In genomic region chr3:123713120-123713519, GRCm38 (mm10) we compare ENCODE assay signal across 22 mouse cellular contexts. TPM values are rescaled to one million over a fixed set of nuclear protein-coding genes. Genes with fewer than 3 reads are reported as not detected.
DNase-seq lines count a peak whose midpoint lies in the region; ATAC-seq and TF ChIP-seq lines count a peak whose summit lies in the region.
"Had no signal": no experiment of that assay in that cellular context is flagged by ENCODE, and none has a peak within 500 bp of the region (broad histone marks: within the 10 kb centered on the region; RNA-seq: fewer than 3 reads in every experiment).

No protein-coding gene starts in this region.

- no peak for TF ChIP-seq CTCF in forebrain, postnatal 0 days (IDR thresholded peaks at IDR 0.05; ENCODE audit: low read depth)
- no peak for TF ChIP-seq CTCF in brain, embryonic 14.5 days (IDR thresholded peaks at IDR 0.05; ENCODE audit: borderline replicate concordance, extremely low read depth, insufficient read depth, insufficient read length)

- TF ChIP-seq POLR2A in brain, embryonic 14.5 days (IDR thresholded peaks at IDR 0.05; ENCODE audit: borderline replicate concordance, extremely low read depth, insufficient read depth, insufficient read length, poor library complexity, severe bottlenecking) = no peak

- H3K9me3 ChIP-seq in forebrain, embryonic 16.5 days (ENCODE audit: control insufficient read depth, low read length) = no peaks in the 10 kb centered on the region
- no peaks in the 10 kb centered on the region for H3K9me3 ChIP-seq in forebrain, embryonic 10.5 days
- H3K9me3 ChIP-seq in forebrain, postnatal 0 days (ENCODE audit: low read length) = no peaks in the 10 kb centered on the region
- H3K9me3 ChIP-seq in forebrain, embryonic 14.5 days (replicated peaks; ENCODE audit: control insufficient read depth, low read length) = no peaks in the 10 kb centered on the region
- H3K9me3 ChIP-seq: G1E had no signal

- H3K4me3 ChIP-seq in forebrain, embryonic 16.5 days (replicated peaks; ENCODE audit: low read length) = no peak overlapping the region
- H3K4me3 ChIP-seq in forebrain, embryonic 10.5 days = no peak overlapping the region
- no peak overlapping the region for H3K4me3 ChIP-seq in forebrain, postnatal 0 days (ENCODE audit: low read depth, low read length)
- no peak overlapping the region for H3K4me3 ChIP-seq in forebrain, embryonic 14.5 days (ENCODE audit: low read depth, low read length)

- no peak overlapping the region for H3K4me2 ChIP-seq in forebrain, embryonic 16.5 days (ENCODE audit: low read length)
- H3K4me2 ChIP-seq in forebrain, postnatal 0 days (ENCODE audit: low read depth) = no peak overlapping the region
- no peak overlapping the region for H3K4me2 ChIP-seq in forebrain, embryonic 14.5 days (ENCODE audit: low read length)

- ATAC-seq in forebrain, embryonic 16.5 days = peak; percentile 68
- ATAC-seq in forebrain, postnatal 0 days = peak; percentile 69
- no peak for ATAC-seq in forebrain, embryonic 14.5 days
- ATAC-seq: activated CD4-positive, CD25-positive, alpha-beta regulatory T cell, adult 4 months; CD4-positive, CD25-positive, alpha-beta regulatory T cell, adult 4 months; Patski had no signal

- DNase-seq in forebrain, embryonic 10.5 days (ENCODE audit: extremely low spot score, low spot score) = no peak
- DNase-seq in forebrain, postnatal 0 days = peak; percentile 50
- DNase-seq in forebrain, embryonic 14.5 days (ENCODE audit: low spot score) = no peak
- peak; percentile 16 for DNase-seq in brain, embryonic 14.5 days (ENCODE audit: low read depth)
- no peak for DNase-seq in spleen, postnatal 4 days (ENCODE audit: low spot score in 2 of 2)
- DNase-seq: adrenal gland, adult 2 months; adrenal gland, adult 8-10 months; adrenal gland, postnatal 10 days; adrenal gland, postnatal 14 days; adrenal gland, postnatal 25 days; adrenal gland, postnatal 36 days; B cell, adult 2 months; cerebellum, adult 11 months; cerebellum, adult 11-12 months; cerebellum, adult 18-20 months; cerebellum, adult 2 months had no signal

- no peaks in the 10 kb centered on the region for H3K36me3 ChIP-seq in forebrain, embryonic 16.5 days (ENCODE audit: control insufficient read depth, insufficient read depth)
- H3K36me3 ChIP-seq in forebrain, embryonic 10.5 days (replicated peaks) = no peaks in the 10 kb centered on the region
- no peaks in the 10 kb centered on the region for H3K36me3 ChIP-seq in forebrain, postnatal 0 days (ENCODE audit: insufficient read depth)
- H3K36me3 ChIP-seq in forebrain, embryonic 14.5 days (ENCODE audit: control insufficient read depth, insufficient read depth, low read length) = no peaks in the 10 kb centered on the region
- H3K36me3 ChIP-seq: G1E had no signal

- no peak overlapping the region for H3K27ac ChIP-seq in forebrain, embryonic 16.5 days (ENCODE audit: low read length)
- H3K27ac ChIP-seq in forebrain, embryonic 10.5 days = no peak overlapping the region
- H3K27ac ChIP-seq in forebrain, postnatal 0 days (ENCODE audit: low read depth, low read length) = no peak overlapping the region
- H3K27ac ChIP-seq in forebrain, embryonic 14.5 days (ENCODE audit: low read depth, low read length) = no peak overlapping the region

- WGBS in forebrain, embryonic 16.5 days = 81% methylated on average over 5 of the region's 5 CpGs
- 96% methylated on average over 5 of the region's 5 CpGs for WGBS in forebrain, embryonic 10.5 days
- 78% methylated on average over 5 of the region's 5 CpGs for WGBS in forebrain, postnatal 0 days
- WGBS in forebrain, embryonic 14.5 days = 89% methylated on average over 5 of the region's 5 CpGs

- H3K27me3 ChIP-seq in forebrain, embryonic 16.5 days (replicated peaks; ENCODE audit: control insufficient read depth, insufficient read depth, low read length) = no peaks in the 10 kb centered on the region
- H3K27me3 ChIP-seq in forebrain, embryonic 10.5 days (ENCODE audit: poor library complexity, severe bottlenecking) = no peaks in the 10 kb centered on the region
- no peaks in the 10 kb centered on the region for H3K27me3 ChIP-seq in forebrain, postnatal 0 days (ENCODE audit: insufficient read depth, low read length)
- H3K27me3 ChIP-seq in forebrain, embryonic 14.5 days (replicated peaks; ENCODE audit: control insufficient read depth, insufficient read depth, low read length) = no peaks in the 10 kb centered on the region
- H3K27me3 ChIP-seq: CH12.LX, Patski had no signal

- no peak overlapping the region for H3K9ac ChIP-seq in forebrain, embryonic 16.5 days (replicated peaks; ENCODE audit: low read depth, low read length)
- H3K9ac ChIP-seq in forebrain, postnatal 0 days = no peak overlapping the region
- H3K9ac ChIP-seq in forebrain, embryonic 14.5 days (ENCODE audit: low read length) = no peak overlapping the region

- H3K4me1 ChIP-seq in forebrain, embryonic 16.5 days (replicated peaks; ENCODE audit: control insufficient read depth, insufficient read depth, low read length) = no peaks in the 10 kb centered on the region
- H3K4me1 ChIP-seq in forebrain, embryonic 10.5 days = no peaks in the 10 kb centered on the region
- no peaks in the 10 kb centered on the region for H3K4me1 ChIP-seq in forebrain, postnatal 0 days (ENCODE audit: insufficient read depth)
- H3K4me1 ChIP-seq in forebrain, embryonic 14.5 days (ENCODE audit: control insufficient read depth, insufficient read depth, low read length) = no peaks in the 10 kb centered on the region

RNA-seq across cellular contexts. Expression of gene Ndst3, which starts 22.5 kb away (rescaled TPM):
- polyA plus RNA-seq in forebrain, embryonic 16.5 days (2015; fragmentation: Nextera tagmentation; extraction: Ambion mirVana) = 9.3 and 10.6 TPM in 2 replicates
- polyA plus RNA-seq in forebrain, embryonic 10.5 days (2016; fragmentation: Nextera tagmentation; extraction: Ambion mirVana) = 0.66 and 0.84 TPM in 2 replicates
- 7.3 and 9.3 TPM in 2 replicates for total RNA-seq in forebrain, postnatal 0 days (2014; rRNA removed)
- 2.8 and 4.2 TPM in 2 replicates for polyA plus RNA-seq in forebrain, postnatal 0 days (2015; fragmentation: Nextera tagmentation; extraction: Ambion mirVana)
- 9.0 and 10.4 TPM in 2 replicates for polyA plus RNA-seq in forebrain, embryonic 14.5 days (2014; fragmentation: Nextera tagmentation; extraction: Ambion mirVana)
- 14.8 and 17.9 TPM in 2 replicates for polyA plus RNA-seq in brain, embryonic 14.5 days (2012; rRNA removed)
- polyA plus RNA-seq: activated CD4-positive, CD25-positive, alpha-beta regulatory T cell, adult 4 months; adrenal gland, adult 2 months; CD4-positive, CD25-positive, alpha-beta regulatory T cell, adult 4 months; G1E had no signal

Comparison
In these comparisons a context has a peak if more than half of its experiments do, and no peak if none do; other contexts are left out.
1. DNase-seq: peak in forebrain, postnatal 0 days (single experiment) and brain, embryonic 14.5 days (single experiment); none in forebrain, embryonic 10.5 days (single experiment), forebrain, embryonic 14.5 days (single experiment) and spleen, postnatal 4 days (0 of 2).